Mouse (Mus musculus) macrophage (primary cell): ENCODE data around the gene Rab39. TPM values are rescaled to one million over a fixed set of nuclear protein-coding genes. Genes with fewer than 3 reads are reported as not detected.

Experiments
- H3K27ac ChIP-seq: fragments of 350-480 bp; formaldehyde crosslinking; 2 replicates; pipeline ENCODE4 v1.9.0; 2021
- H3K36me3 ChIP-seq: fragments of 350-480 bp; formaldehyde crosslinking; 2 replicates; pipeline ENCODE4 v1.9.0; 2021; ENCODE audit errors: inconsistent target
- H3K4me3 ChIP-seq: fragments of 350-480 bp; formaldehyde crosslinking; 2 replicates; pipeline ENCODE4 v1.9.0; 2021; ENCODE audit errors: inconsistent target
- H3K79me2 ChIP-seq: fragments of 350-480 bp; formaldehyde crosslinking; 2 replicates; pipeline ENCODE4 v1.9.0; 2021; ENCODE audit errors: inconsistent target
- WGBS: methylation state at CpG from one replicate; pipeline ENCODE4 v1.1.7; 2026; ENCODE audit warnings: inconsistent platforms; ENCODE audit not compliant: missing documents; 5-methylcytosine and 5-hydroxymethylcytosine counted together
- polyA plus RNA-seq: library from polyadenylated mRNA; stranded (reverse); fragments of 250-400 nt; gene quantifications from 3 replicates; pipeline ENCODE4 v1.2.4, GENCODE M21; 2018; ENCODE audit warnings: inconsistent platforms
- total RNA-seq, 78 experiments: library from RNA; depleted of rRNA; stranded (reverse); fragments of 250-400 nt; gene quantifications; 1 replicate in 9 of 78; 2 replicates in 24 of 78; 3 replicates in 43 of 78; 4 replicates in 2 of 78; pipeline ENCODE4 v1.2.4; 2018; ENCODE audit warnings: inconsistent platforms in 56 of 78

Gene Rab39
- 1 to 10 TPM in 13 of 26 experiments, under 1 TPM in 11, not detected in 2; 0.25 to 6.6 (median 1.2) TPM for total RNA-seq (2018; cell fraction: chromatin; rRNA removed)
- 1 to 10 TPM in 16 of 26 experiments, under 1 TPM in 10; 0.42 to 4.9 (median 1.2) TPM for total RNA-seq (2018; cell fraction: cytosol; rRNA removed)
- total RNA-seq (2018; cell fraction: nucleus; rRNA removed): 1 to 10 TPM in 14 of 26 experiments, under 1 TPM in 12; 0.24 to 6.4 (median 1.3) TPM
- 0.79 to 1.9 TPM (median 1.4 TPM) in 3 replicates for polyA plus RNA-seq

DNA sequence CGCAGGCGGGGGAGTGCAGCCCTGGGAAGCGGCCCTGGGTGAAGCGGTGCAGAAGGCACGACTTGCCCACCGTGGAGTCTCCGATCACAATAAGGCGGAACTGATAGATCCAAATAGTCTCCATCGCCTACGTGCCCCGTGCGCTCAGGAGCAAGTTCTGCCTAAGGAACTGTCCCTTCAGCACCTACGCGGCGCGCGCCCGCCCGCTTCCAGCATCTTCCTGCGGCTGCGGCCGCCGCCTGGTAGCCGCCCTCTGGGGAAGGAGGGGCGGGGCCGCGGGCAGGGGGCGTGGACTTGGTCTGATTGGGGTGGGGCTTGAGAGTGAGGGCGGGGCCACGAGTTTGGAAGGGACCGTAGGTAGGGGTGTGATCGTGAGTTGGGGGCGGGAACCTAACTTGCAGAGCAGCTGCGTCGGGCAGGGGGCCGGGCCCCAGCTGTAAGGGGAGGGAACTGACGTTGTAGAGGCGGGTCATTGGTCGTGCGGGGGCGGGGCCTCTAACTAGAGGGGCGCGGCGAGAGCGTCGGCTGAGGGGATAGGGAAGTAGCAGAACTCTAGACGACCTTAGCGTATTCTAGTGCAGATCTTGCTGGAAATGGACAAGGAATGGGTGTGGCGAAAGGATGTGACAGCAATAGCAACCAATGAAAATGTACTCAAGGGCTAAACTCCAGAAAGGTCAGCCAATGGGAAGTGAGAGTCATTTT, at the start of gene Rab39:
TSS of gene Rab39 (minus strand) at position 241 of the 705 bp plus-strand sequence.
- no peaks in the 10 kb centered on the region for H3K36me3 ChIP-seq
- peak within 1 kb of the TSS; percentile 41 for H3K4me3 ChIP-seq
- 0 out of 2 replicates have a peak within 1 kb of the TSS, but pooled peaks have one; percentile 13 for H3K27ac ChIP-seq
- under 1% methylated on average over 47 of the region's 49 CpGs for WGBS
- H3K79me2 ChIP-seq: no peaks in the 10 kb centered on the region

DNA sequence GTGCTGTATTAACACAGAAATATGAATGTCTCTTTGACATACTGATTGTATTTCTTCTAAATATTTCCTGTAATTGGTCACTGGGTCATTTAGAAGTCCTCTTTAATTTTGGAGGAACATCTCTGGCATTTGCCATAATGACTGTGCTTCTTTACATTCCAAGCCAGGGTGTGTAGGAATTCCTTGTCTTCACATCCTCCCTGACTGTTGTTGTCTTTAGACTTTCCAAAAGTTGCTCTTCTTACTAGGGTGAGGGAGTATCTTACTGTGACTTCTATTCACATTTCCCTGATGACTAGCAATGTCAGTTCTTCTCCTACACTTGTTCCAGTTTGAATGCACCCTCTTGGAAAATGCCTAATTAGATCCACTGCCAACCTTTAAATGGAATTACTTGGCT, 48.8 kb upstream of the Rab39 start:
- Histone ChIP-seq H3K79me2 (no peaks in the 10 kb centered on the region), H3K36me3 (no peaks in the 10 kb centered on the region), H3K27ac (no peak overlapping the region), H3K4me3 (no peak overlapping the region)

DNA sequence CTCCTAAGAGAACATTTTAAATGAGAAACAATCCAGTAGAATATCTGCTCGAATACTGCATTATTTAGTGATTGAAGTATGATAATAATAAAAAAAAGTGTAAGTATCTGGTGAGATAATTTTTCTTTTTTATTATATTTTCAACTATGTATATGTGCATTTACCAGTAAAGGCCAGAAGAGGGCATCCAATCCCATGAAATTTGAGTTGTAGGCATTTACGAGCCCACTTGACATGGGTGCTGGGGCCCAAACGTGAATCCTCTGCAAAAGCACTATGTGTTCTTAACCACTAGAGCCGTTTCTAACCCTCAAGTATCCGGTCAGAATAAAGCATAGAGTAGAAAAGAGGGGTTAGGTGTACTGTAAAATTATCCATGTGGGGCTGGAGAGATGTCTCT, 44.9 kb upstream of the Rab39 start:
- no peaks in the 10 kb centered on the region for H3K36me3 ChIP-seq
- WGBS: 53% methylated on average over 5 of the region's 5 CpGs
- H3K79me2 ChIP-seq: no peaks in the 10 kb centered on the region

DNA sequence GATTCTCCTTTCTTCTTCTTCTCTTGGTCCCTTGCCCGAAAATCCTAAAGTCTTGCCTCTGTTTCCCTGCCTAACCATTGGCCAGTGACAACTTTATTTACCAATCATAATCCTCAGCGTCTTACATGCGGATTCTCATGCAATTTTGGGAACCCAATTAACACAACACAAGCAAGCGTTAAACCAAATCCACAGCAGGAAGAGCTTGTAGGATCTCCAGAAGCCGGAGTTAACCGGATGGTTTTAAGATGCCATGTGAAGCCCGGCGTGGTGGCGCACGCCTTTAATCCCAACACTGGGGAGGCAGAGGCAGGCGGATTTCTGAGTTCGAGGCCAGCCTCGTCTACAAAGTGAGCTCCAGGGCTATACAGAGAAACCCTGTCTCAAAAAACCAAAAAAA, 44.4 kb upstream of the Rab39 start:
- Histone ChIP-seq H3K36me3 (no peaks in the 10 kb centered on the region), H3K79me2 (no peaks in the 10 kb centered on the region), H3K4me3 (no peak overlapping the region), H3K27ac (no peak overlapping the region)
- WGBS: 97% methylated on average over 6 of the region's 13 CpGs

More for the DNA sequence above, 44.9 kb upstream of the Rab39 start:
- Histone ChIP-seq H3K27ac (no peak overlapping the region), H3K4me3 (no peak overlapping the region)

DNA sequence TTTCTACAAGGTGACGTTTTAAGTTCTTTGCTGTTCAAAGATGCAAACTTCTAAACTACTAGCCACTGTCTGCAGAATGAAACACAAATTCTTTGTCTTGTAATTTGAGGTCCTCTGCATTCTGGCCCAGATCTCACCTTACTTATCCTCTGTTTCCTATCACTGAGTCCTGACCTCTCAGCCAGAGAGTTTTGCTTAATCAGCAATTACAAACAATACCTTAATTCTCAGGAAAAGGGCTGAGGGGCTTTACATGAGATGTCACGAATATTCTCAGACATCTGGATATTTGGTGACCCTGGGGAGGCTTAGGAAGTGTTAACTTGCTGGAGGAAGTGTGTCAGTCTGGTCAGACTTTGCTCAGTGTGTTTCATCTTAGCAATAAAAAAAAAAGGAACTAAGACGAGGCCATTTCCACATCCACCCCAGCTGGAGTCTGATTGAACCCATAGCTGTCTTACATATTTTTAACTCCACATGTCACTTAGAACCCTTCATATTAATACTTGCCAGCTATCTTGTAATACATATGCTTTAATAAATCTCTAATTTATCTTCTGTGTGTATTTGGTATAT, 34.9 kb upstream of the Rab39 start:
- Histone ChIP-seq H3K27ac (no peak overlapping the region), H3K79me2 (no peaks in the 10 kb centered on the region), H3K36me3 (no peaks in the 10 kb centered on the region), H3K4me3 (no peak overlapping the region)
- 30% methylated on average over 3 of the region's 3 CpGs for WGBS

DNA sequence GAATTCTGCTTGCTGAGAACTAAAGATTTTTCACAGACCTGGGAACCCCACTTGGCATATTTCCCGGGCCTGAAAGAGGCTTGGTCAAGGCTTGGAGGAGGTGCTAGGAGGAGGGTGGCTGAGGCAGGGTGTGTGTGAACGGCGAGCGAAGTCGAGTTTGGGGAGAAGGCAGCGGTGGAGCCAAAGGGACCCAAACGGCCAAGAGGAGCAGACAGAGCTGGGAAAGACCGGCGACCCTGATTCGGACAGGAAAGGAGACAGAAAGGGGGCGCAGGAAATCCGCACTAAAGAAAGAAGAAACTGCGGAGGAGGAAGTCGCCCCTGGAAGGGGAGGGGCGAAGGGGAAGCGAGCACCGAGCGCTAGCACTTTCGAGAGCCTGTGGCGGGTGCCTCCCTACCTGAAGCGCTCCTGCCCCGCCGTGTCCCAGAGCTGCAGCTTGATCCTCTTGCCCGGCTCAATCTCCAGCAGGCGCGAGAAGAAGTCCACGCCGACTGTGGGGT, 491 bp downstream of the Rab39 start:
- H3K79me2 ChIP-seq: no peaks in the 10 kb centered on the region
- 2% methylated on average over 27 of the region's 28 CpGs for WGBS
- peak overlapping the region; percentile 41 for H3K4me3 ChIP-seq
- no peaks in the 10 kb centered on the region for H3K36me3 ChIP-seq
- 0 out of 2 replicates have a peak overlapping the region, but pooled peaks have one; percentile 13 for H3K27ac ChIP-seq

DNA sequence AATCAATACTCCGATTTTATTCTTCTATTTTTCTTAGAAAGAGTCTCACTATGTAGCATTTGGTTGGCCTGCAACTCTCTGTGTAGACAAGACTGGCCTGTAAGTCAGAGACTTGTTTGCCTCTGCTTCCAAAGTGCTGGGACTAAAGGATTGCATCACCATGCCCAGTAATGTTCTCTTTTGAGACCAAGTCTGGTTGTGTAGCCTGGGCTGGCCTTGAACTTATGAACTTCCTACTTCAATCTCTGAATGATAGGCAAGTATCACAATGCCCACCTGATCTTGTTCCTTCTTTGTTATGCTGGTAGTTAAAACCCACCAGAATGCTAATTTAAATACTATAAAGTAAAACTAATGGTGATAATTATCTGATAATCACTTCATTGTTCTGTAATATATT, 3.0 kb downstream of the Rab39 start:
- WGBS: 88% methylated on average over 1 of the region's 1 CpGs
- Histone ChIP-seq H3K36me3 (no peaks in the 10 kb centered on the region), H3K4me3 (no peak overlapping the region), H3K27ac (no peak overlapping the region), H3K79me2 (no peaks in the 10 kb centered on the region)

DNA sequence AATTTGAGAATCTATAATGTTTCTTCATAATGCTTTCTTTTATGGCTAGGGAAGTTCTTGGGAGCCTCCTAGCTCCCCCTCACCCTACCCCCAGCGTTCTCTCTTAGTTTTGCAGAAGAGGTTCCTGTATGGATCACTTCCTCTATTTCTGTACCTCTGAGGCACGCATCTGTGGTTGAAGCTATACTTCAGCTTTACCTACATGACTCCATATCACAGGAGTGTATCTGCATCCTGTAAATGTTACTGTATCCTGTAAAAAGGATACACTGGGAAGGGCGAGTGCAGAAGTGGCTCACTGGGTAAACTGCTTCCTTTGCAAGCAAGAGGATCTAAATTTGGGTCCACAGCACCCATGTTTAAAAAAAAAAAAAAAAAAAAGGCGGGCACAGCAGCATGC, 5.5 kb downstream of the Rab39 start:
- no peak overlapping the region for H3K27ac ChIP-seq
- no peaks in the 10 kb centered on the region for H3K36me3 ChIP-seq
- WGBS: 0% methylated on average over 4 of the region's 4 CpGs
- no peak overlapping the region for H3K4me3 ChIP-seq
- H3K79me2 ChIP-seq: no peaks in the 10 kb centered on the region

DNA sequence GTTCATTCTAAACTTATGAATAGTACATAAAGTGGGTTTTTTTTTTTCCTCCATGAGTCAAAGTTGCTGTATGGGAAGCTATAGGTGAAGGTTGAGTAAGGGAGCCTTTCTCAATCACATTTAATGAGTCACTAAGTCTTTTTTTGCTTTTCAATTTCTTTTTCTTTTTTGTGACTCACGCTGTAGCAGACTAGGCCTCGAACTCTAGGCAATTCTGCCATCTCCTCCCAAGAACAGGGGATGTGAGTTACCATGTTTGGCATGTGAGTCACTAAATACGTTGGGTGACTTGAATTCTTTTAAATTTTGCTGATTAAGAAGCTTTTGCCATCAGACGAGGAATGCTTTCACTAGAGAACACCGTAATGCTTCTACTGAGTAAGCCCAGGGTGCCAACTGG, 10.2 kb downstream of the Rab39 start:
- WGBS: 63% methylated on average over 5 of the region's 5 CpGs
- Histone ChIP-seq H3K36me3 (no peaks in the 10 kb centered on the region), H3K27ac (no peak overlapping the region), H3K4me3 (no peak overlapping the region), H3K79me2 (no peaks in the 10 kb centered on the region)

DNA sequence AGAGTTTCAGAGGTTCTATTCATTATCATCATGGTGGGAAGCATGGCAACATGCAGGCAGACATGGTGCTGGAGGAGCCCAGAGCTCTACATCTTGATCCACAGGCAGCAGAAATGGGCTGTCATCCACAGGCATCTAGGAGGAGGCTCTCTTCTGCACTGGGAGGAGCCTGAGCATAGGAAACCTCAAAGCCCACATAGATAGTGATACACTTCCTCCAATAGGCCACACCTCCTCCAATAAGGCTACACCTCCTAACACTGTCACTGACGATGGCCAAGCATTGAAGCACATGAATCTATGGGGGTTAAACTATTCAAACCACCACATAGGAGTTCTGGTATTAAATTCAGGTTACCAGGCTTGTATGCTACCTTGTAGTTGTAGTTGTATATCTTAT, 12.3 kb downstream of the Rab39 start:
- no peaks in the 10 kb centered on the region for H3K36me3 ChIP-seq
- no peak overlapping the region for H3K27ac ChIP-seq
- no peaks in the 10 kb centered on the region for H3K79me2 ChIP-seq
- H3K4me3 ChIP-seq: no peak overlapping the region
- 0% methylated on average over 1 of the region's 1 CpGs for WGBS

DNA sequence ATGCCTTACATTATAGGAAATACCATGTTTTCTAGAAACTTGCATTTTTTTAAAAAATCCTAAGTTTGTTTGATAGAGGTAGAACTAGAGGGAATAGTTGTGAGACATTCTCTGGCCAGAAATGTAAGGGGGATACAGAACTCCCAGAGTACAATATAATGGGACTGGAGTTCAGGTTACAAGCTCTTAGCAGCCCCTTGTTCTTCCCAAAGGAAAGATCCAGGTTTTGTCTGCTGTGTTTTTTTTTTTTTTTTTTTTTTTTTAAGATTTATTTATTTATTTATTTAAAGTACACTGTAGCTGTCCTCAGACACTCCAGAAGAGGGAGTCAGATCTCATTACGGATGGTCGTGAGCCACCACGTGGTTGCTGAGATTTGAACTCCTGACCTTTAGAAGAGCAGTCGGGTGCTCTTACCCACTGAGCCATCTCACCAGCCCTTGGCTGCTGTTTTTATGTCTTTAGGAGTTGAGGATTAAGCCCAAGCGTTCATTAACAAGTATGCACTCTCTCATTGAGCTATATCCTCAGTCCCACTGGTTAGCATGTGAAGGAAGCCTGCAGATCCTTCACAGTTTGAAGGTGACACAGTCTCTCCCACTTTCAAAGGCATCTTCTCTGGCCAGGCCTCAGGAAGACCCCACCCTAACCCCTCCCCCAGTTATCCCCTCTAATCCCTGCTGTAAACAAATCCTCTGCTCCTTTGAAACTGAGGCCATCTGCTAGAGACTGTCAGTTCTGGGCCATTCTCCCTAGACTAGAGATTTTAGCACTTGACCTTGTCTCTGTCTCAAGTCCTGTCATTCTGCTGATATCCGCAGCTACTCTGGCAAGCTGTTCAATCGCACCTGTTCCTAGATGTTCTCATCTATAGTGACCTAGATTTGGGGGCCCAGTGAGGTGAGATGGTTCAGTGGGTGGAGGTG, 14.0 kb downstream of the Rab39 start:
- 76% methylated on average over 3 of the region's 7 CpGs for WGBS

DNA sequence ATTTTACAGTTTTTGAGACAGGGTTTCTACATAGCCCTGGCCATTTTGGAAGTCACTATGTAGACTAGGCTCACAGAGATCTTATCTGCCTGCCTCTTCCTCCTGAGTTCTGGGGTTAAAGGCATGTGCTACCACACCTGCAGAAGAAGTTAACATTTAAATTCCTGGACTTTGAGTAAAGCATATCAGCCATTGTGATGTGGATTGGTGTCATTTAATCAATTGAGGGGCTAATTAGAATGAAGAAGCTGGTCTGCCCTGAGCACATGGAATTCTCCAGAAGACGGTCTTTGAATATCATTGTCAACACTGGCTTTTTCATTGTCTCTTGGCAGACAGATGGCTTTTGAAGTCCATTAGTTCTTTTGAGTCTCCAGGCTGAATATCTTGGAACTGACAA, 25.2 kb downstream of the Rab39 start:
- Histone ChIP-seq H3K27ac (no peak overlapping the region), H3K4me3 (no peak overlapping the region), H3K36me3 (no peaks in the 10 kb centered on the region), H3K79me2 (no peaks in the 10 kb centered on the region)
- WGBS: 100% methylated on average over 1 of the region's 1 CpGs

More for the DNA sequence above, 14.0 kb downstream of the Rab39 start:
- Histone ChIP-seq H3K79me2 (no peaks in the 10 kb centered on the region), H3K36me3 (no peaks in the 10 kb centered on the region), H3K4me3 (no peak overlapping the region), H3K27ac (no peak overlapping the region)

DNA sequence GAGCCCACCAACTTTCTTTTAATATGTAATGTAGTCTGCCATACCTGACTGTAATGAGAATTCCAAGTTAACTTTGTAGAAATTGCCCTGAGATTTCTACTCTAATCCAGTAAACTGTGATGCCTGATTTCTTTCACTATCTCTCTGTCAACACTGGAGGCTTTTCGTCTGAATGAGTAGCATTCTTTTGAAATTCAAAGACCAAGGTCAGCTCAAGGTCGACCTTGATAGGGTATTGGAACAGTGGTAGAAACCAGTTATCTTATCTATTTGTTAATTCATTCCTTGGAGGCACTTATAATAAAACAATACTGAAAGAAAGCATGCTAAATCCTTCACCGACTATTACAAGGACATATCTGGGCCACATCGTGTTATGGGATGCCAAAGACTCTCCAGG, 29.1 kb downstream of the Rab39 start:
- Histone ChIP-seq H3K4me3 (no peak overlapping the region), H3K27ac (no peak overlapping the region), H3K36me3 (no peaks in the 10 kb centered on the region), H3K79me2 (no peaks in the 10 kb centered on the region)
- WGBS: 80% methylated on average over 4 of the region's 4 CpGs

DNA sequence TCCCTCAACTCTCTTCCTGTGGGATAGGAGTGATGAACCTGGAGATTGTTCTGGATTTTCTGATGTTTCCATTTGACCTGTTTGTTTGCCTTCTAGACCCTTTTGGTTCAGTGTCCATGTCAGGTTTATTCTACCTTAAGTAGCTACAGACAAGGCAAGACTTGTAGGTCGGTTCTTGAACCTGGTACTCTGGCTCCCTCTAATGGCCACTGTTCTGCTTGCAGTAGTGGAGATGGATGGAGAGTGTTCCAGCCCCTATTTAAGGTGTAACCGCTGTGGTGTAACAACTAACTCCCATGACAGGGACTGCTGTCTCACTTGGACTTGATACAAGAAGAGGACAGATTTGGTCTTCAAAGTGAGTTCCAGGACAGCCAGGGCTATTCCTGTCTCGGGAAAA, 32.5 kb downstream of the Rab39 start:
- whole genome bisulfite sequencing: 25% methylated on average over 2 of the region's 3 CpGs
- Histone ChIP-seq H3K79me2 (no peaks in the 10 kb centered on the region), H3K4me3 (no peak overlapping the region), H3K36me3 (no peaks in the 10 kb centered on the region), H3K27ac (no peak overlapping the region)
